Mouse (Mus musculus) heart, adult 11 months (tissue): ENCODE data around the gene Ppp1r2.

Source experiments
- DNase-seq: peaks from one replicate; pipeline ENCODE4 v3.0.0; 2022

The Ppp1r2 gene

DNA sequence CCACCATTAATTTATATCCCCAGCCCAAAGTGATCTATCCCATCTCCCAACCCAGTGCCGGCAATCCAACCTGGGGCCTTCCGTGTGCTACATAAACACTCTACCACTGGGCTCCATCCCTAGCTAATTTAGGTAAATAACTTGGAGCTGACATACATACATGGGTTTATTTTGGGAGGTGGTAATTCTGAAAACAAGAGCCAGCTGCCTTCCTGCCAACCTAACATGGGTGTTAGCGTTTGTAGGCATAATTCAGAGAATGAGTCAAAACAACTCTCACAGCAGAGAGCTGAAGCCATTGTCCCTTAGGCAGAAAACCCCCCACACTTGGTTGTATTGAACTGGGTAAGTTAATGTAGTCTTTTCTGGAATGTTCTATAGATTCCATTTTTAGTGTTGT lies 12.6 kb upstream of the Ppp1r2 start:
- peak; percentile 85 for DNase-seq

DNA sequence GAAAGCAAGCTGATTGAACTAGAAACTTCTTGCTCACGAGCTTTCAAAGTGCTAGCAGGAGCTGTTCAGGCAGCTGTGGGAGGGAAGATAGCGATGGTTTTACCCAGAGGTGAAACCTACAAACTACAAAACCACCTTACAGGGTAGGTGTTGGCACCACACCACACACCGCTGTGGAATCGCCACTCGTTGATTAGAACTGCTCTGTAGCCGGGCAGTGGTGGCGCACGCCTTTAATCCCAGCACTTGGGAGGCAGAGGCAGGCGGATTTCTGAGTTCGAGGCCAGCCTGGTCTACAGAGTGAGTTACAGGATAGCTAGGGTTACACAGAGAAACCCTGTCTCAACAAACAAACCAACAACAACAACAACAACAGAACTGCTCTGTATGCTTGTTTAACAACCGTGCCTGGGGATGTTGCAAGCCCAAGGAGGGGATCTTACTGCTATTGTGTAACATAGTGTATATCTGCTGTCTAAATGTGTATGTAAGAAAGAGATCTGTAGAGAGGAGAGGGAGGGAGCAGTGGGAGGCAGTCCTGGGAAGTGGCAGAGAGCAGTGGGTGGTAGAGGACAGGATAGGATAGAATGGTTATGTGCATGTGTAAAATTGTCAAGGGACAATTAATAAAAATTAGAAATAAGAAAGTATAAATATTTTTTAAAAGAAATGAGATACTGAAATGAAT lies 11.9 kb upstream of the Ppp1r2 start:
- DNase-seq: peak; percentile 82

DNA sequence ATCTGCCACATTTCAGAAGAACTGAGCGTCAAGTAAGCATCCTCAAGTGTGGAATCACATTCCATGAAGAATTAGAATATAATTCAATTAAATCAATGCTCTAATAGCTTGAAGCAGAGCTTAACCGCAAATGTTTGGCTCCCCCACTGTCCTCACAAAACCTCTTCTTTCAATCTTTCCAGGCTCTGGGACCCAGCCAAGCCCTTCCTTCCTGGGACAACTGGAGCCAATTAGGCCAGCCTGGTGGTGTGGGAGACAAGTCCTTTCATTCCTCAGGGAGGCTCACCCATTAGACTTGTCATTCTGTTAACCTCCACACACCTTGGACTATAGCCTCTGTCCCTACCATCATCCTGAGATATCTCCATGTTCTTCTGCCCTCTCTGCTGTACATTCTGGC lies 6.9 kb upstream of the Ppp1r2 start:
- peak; percentile 96 for DNase-seq

DNA sequence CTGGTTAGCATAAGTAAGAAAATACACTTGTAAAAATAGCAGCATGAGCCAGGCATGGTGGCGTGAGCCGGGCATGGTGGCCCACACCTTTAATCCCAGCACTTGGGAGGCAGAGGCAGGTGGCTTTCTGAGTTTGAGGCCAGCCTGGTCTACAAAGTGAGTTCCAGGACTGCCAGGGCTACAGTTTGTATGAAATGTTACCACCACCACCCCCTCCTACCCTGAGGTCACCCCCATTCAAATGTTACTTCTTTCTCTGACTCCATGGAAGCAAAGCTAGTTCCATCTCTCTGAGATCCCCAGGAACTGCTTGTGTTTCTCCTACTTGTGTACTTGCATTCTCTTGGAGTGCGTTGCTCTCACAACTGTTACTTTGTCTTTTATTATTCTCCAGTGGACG lies 5.1 kb upstream of the Ppp1r2 start:
- DNase-seq: peak; percentile 78

DNA sequence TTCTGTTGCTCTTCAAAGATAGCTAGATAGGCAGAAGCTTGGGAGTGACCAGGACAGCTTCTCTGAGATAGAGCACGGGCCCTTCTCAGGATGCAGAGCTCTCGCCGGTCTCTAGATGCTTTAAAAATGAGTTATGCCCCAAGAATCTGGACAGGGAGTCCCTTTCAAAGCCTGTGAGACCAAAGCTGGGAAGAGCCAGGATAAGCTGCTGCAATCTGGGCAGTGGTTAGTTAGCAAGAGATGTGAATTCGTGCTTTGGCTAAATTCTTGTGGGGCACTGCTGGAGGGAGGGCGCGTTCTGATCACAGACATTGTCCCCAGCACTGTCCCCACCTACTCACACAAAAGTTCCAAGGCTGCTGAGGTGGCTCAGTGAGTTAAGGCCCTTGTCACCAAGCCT lies 3.5 kb upstream of the Ppp1r2 start:
- peak; percentile 93 for DNase-seq

DNA sequence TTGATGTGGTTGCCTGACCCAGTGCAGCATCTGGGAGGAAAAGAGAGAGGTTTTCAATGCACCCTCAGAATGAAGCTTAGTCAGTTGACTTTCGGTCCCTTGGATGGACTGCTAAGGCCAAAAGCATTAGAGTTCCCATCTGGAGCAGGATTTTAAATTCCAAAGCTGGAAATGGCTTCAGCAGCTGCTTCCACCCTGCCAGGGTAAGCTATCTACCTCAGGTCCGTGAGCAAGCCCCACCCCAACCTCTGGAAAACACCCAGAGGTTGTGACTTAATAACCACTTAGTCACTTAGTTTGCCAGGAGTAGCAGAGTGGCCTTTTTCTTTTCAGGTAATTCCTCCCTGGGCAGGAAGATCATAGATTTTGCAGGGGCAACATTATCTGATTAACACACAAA lies 3.0 kb upstream of the Ppp1r2 start:
- DNase-seq: peak; percentile 98

DNA sequence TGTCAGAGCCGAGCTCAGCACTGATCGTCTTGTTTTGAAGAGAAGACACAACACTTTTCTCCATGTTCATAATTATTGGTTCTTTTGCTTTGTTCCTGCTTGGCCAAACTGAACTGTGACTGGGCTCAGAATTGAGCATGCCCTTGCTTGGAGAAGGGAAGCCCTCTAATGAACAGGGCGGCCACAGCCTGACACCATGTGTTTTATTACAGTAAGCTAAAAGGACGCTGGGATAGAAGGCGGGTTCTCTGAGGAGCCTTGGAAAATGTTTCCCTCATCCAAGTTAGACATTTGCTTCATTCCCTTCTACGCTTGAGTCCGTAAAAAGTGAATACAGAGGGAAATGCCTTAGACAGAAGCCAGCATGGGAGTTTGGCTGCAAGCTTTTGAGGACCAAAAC lies 1.9 kb upstream of the Ppp1r2 start:
- DNase-seq: no peak

DNA sequence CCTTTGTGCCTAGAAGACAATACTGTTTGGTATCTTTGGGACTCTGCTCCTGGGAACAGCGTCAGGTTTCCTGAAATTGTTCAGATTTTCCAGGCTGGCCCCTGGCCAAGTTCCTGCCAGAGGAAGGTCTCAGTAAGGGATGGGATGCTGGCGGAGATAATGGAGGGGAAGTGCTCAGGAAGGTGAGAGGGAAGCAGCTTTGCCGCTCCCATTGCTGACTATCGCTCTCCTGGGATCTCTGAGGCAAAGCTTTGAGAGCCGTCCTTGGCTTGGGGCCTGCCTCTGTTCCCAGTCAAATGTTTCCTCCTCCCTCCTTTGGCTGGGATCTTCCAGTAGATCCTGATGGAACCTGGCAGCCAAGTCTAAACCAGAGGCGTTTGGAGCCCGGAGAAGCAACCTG lies 1.5 kb upstream of the Ppp1r2 start:
- DNase-seq: peak; percentile 100

DNA sequence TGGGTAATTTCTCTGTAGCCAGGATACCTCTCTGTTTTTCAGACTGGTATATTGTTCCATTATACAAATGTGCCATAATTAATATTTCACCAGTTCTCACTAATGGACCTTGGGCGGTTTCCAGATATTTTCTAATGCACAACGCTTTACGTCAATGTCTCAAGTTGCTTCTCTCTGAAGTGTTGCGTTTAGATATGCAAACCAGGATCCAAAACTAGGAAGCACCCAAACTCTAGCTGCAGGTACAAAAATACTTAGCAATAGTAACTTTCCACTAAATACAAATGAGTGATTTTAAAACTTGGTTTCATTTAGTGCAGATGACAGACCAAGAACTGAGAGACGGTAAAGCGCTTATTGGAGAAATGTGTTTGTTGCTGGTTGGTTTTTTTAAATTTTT lies 993 bp downstream of the Ppp1r2 start:
- peak; percentile 61 for DNase-seq

DNA sequence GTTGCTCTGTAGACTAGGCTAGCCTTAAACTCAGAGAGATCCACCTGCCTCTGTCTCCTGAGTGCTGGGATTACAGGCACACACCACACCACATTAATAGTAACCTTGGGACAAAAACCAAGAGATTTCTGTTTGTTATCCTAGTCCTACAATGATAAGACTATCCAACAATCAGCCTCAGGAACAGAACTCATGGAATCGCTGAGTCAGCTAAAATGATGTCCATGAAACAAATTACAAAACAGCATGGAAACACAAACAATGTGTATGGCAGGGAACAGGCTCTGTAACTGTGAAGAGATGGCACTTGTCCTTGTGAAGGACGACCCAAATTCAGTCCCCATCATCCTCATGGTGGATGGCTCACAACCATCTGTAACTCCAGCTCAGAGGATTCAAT lies 8.4 kb downstream of the Ppp1r2 start:
- DNase-seq: peak; percentile 44

DNA sequence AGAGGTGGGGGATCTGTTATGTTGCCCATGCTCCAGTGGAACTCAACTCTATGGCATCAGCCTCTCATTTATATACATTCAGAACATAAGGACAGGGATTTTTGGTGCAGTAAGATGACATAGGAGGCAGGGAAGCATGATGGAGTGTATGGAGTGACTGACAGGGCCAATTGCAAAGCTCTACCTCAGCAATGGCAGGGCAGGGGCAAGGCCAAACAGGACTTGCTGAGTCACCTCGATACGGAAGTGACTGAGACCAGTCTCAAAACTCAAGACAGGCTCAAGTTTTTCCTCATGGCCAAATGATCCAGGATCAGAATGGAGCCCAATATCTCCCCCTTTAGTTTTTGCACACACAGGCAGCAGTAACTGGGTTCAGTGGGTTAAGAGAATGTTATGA lies 18.9 kb downstream of the Ppp1r2 start:
- no peak for DNase-seq

DNA sequence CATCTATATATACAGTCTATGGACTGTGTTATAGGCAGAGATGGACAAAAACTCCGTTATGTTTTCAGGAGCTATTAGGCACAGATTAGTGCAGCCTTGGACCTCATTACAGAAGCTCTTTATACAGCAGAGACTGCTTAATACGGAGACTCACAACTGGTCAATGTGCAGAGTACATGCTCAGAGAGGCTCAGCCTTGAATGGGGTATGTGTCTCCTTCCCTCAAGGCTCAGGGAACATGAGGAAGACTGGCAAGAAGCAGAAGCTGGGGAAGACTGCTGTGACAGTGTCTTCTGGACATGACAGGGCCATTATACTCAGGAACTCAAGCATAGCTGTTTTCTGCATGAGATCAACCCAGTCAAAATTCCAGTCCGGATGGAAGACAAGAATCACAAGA lies 19.4 kb downstream of the Ppp1r2 start:
- DNase-seq: no peak

DNA sequence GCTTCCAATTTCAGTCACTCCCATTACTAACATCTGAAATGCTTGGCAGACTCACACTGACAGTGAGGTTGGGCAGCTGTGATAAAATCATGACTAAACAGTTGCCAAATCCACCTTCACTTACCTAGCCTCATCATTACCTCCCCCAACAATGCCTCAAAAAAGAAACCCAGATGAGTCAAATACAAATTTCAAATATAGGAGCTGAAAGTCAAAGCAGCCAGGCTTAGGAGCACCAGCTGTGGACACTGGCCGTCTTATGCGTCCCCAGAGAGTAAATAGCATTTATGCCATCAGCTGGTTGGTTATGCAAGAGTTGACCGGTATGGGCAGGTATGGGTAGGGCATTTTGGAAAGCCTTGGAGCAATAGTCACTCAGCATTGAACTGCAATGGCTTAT lies 25.7 kb downstream of the Ppp1r2 start:
- peak; percentile 80 for DNase-seq

DNA sequence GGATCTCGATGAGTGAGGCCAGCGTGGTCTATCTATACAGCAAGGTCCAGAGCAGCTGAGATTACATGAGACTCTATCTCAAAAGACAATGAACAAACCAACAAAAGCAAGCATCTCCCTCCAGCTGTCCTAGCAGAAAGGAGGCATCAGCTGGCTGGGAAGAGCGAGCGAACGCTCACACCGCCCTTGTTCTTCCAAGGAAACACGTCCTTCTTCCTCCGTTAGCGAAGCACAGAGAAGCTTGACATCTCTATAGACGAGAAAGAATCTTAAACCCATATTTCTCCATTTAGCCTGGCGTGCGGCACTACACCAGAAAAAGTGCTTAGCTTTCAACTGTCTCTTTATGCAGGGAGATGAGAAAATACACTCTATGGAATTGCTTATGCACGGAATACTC lies 26.4 kb downstream of the Ppp1r2 start:
- DNase-seq: peak; percentile 65

DNA sequence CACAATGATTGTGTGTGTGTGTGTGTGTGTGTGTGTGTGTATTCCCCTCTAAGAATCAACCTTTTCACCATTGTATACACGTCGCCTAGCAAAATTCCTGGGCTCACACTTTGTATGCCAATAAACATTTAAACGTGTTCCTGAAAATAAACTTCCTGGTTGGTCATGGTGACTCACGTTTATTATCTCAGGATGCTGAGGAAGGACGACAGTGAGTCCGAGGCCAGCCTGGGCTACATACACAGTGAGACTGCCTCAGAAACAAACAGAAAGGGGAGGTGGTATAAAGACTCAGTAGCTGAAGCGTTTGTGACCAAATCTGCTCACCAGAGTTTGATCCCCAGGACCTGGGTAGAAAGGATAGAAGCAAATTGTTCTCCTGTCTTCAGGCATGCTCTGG lies 27.6 kb downstream of the Ppp1r2 start:
- peak; percentile 66 for DNase-seq

DNA sequence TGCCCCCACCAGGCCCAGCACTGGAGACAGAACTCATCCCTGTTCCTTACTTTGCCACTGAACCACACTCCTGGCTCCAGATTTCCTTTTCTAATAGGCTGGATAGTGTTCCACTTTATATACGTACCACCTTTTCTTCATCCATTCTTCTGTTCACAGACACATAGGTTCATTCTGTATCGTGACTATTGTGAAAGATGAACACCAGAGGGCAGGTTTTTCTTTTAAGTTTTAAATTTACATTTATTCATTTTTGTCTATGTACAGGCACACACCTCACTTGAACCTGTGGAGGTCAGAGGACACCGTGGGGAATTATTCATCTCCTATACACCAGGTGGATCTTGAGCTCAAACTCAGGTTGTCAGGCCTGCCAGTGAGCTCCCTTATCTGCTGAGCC lies 31.0 kb downstream of the Ppp1r2 start:
- DNase-seq: no peak

DNA sequence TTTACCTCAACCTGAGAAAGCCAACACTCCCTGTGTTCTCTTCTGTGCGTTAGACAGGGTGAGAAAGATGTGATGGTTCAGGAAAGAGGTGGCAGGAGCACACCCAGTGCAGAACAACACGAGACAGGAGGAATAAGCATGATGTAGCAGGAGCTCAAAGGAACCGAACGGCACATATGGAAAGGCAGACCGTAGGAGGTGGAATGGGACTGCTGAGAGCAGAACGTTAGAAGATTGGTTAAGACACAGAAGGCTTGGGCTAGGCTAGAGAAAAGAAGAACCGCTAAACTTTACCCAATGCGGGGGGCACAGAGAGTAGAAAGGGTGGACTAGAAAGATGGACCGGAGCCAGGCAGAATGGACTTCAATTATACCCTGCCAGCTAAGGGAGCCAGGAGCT lies 33.6 kb downstream of the Ppp1r2 start:
- no peak for DNase-seq

DNA sequence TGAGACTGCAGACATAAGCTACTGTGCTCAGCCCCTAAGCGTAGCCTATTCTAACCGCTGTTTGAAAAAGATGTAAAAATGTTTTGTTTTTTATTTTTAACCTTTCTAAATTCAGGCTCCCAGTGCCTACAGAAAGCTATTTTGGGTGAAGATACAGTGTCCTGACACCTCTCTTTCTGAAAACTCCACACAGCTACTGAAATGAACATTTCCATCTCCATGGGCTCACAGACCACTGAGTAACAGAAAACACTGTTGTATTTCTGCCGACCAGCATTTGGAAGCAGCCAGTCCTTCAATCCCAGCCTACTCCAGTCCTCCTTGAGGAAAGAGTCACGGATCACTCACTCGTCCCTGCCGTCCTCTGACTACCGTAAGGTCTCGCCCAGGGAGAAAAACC lies 34.5 kb downstream of the Ppp1r2 start:
- DNase-seq: no peak

DNA sequence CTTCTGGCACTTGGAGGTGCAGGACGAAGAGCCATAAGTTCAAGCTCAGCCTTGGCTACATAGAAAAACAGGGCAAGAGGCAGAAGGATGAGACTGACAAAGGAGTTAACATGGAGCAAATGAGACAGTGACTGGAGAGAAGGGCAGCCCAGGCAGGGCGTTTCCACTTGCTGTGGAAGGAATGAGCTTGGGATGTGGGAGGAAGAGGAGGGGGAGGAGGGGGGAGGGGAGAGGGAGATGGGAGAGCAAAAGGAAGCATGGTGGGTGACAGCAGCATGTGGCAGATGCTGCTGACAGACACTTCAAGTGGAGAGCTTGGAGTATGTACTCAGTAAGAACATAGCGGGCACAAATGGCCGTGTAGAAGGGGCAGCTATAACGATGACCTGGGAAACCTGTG lies 36.8 kb downstream of the Ppp1r2 start:
- no peak for DNase-seq

DNA sequence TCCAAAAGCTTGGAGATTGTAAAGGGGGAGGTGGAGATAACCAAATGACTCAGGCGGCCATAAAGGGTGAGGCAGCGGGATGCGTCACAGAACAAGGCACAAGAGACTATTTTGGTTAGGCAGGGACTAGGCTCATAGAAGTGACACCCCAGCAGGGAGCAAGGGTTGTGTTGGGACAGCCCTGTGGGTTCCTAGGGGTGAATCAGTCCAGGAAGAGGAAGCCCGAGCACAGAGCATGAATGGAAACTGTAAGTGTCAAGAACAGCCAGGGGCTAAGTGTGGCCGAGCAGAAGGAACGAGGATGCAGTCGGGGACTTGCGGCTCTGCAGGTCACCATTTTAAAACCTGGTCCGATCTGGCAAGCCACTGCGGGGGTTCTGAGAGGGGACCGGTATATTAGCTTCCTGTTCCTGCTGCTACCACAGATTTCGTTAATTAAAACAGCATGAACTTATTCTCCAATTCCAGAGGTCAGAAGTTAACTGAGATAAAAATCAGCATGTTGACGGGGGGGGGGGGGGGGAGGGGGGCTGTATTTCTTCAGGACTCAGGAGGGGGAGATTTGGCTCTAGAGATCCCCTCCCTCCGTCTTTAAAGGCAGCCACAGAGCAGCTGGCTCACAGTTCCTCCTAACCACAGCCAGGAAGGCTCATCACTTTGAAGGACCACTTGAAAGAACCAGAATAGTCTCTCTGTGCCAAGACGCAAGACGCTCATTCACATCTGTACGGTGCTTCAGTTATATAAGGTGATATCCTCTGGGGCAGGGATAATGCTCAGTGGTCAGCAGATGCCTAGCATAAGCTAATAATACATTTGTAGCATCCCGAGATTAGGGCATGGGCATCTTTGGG lies 39.4 kb downstream of the Ppp1r2 start:
- peak; percentile 96 for DNase-seq

DNA sequence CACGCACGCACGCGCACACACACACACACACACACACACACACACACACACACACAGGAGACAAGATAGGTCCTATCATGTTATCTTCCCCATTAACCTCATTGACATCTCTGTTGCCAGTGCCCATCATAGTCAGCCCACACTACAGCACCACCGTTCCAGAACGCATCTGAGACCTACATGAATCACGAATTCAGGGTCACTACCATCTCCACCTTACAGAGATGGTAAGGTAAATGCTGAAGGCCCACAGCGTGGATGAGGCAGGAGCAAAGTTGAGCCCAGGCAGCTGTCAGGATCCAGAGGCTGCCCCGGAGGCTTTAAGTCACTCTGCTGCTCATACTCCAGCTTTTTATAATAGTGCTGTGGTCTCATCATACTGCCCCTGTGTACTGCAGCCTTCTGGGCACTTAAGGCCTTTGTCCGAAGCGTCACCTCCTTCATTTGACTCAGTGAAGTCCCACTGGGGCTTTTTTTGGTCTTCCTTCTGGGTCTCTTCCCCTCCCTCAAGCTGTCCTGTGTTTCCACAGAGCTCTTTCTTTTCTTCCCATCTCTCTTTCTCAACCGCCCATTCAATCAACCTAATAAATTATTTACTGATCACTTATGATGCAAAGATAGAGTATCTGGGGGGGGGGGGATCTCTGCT lies 40.1 kb downstream of the Ppp1r2 start:
- DNase-seq: peak; percentile 92

DNA sequence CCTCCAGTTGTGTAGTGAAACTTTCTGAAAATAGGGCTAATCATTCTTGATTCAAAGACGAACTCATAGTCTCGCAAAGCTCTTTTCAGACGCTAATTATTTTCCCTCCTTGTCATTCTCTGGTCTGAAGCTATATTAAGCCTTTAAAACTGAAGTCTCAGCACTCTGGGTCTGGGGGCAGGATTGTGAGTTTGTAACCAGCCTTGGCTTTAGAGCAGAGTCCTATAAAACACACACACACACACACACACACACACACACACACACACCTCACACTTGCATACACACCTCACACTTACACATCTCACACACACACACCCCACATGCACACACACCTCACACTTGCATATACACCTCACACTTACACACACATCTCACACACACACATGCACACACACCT lies 40.7 kb downstream of the Ppp1r2 start:
- DNase-seq: no peak

DNA sequence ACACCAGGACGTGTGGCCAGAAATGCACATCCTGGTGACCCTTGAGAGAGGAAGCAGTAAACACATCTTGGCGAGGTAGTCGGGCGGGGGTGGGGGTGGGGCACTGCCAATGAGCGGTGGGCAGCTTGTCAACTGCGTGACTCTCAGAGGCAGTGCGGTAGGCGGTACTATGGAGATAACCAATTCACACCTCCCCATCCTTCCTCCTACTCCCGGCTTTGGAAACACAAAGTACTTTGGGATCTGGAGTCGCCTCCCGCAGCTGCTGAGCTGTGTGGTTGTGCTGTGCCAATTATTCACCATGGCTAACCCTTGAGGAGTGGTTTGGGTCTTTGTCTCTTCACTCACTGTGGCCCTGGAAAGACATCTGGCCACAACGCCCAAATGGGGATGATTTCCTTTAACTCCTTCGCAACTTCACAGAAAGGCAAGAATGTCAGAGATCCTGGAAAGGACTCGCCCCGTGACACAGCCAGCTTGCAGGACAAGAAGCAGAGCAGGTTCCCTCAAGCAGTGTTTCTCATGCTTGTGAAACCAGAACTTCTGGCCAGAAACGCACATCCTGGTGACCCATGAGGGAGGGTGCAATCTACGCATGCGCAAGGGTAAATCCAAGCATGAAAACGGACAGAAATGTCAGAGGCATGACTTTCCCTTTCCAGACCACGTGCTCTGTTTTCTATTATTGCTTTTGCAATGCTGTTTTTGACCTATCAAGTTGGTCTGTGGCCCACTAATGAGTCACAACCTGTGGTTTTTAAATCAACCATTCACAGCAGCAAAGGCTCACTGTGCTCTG lies 41.3 kb downstream of the Ppp1r2 start:
- peak; percentile 99 for DNase-seq
